Mouse (Mus musculus) megakaryocyte, embryonic 14.5 days (primary cell): ENCODE measurements around the gene Tctex1d1.

Experiments used
- FLI1 ChIP-seq: IDR thresholded peaks from 2 replicates; pipeline ENCODE4 v1.6.1; 2012; ENCODE audit warnings: low read length, inconsistent platforms, mixed read lengths
- GATA1 ChIP-seq: IDR thresholded peaks from 3 replicates; pipeline ENCODE4 v1.6.1; 2012; ENCODE audit warnings: mixed read lengths, low read length, inconsistent platforms, borderline replicate concordance

DNA sequence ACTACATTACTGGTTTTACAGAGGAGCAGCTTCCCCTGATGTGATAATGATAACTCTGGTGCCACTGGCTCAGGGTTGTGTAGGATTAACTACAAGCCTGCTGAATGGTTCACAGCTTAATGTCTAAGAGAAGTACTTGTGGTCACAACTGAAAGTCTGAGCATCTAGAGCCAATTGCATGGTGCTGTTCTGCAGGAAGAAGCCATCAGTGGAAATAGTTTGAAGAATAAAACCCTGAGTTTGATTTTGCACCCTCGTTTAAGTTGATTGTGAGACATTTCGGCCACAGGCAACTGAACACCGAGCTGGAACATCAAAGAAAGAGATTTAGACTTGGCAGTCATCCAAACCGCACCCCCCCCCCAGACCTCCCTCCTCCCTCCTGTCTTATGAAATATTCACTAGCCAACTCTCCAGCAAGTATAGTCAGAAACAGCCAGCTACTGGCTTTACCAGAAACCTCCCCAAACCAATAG, 28.6 kb downstream of the Tctex1d1 start:
- TF ChIP-seq GATA1 (no peak), FLI1 (no peak)
